Mouse (Mus musculus) liver, embryonic 13.5 days (tissue): Measurements from ENCODE around the gene Musk. TPM values are rescaled to one million over a fixed set of nuclear protein-coding genes. Genes with fewer than 3 reads are reported as not detected.
"Not testable (repeated sequence)": the region's sequence is repeated elsewhere in the genome, so short reads cannot be mapped to it uniquely, and the experiment has no call there.

Experiments
- ATAC-seq: fragments of 200-750 bp; cut with Nextera tagmentation; 2 replicates; pipeline ENCODE4 v1.8.0; 2017; ENCODE audit warnings: low read depth, mild to moderate bottlenecking, moderate number of reproducible peaks, moderate library complexity
- DNase-seq: peaks from one replicate; pipeline ENCODE4 v3.0.0; 2022
- H3K27ac ChIP-seq: fragments of 300-500 bp; sonication (generic); 2 replicates; pipeline ENCODE4 v1.5.1; 2015; ENCODE audit warnings: moderate library complexity, mild to moderate bottlenecking, inconsistent platforms
- H3K27me3 ChIP-seq: fragments of 300-500 bp; sonication (generic); 2 replicates; pipeline ENCODE4 v1.6.1; 2015; ENCODE audit warnings: mild to moderate bottlenecking, inconsistent platforms
- H3K36me3 ChIP-seq: fragments of 300-500 bp; sonication (generic); 2 replicates; pipeline ENCODE4 v1.6.1; 2015; ENCODE audit warnings: mild to moderate bottlenecking, inconsistent platforms
- H3K4me1 ChIP-seq: fragments of 300-500 bp; sonication (generic); replicated peaks from 2 replicates; pipeline ENCODE4 v1.6.1; 2015; ENCODE audit warnings: inconsistent platforms
- H3K4me2 ChIP-seq: fragments of 300-500 bp; sonication (generic); 2 replicates; pipeline ENCODE4 v1.6.1; 2015; ENCODE audit warnings: inconsistent platforms, mild to moderate bottlenecking, moderate library complexity
- H3K4me3 ChIP-seq: fragments of 300-500 bp; sonication (generic); replicated peaks from 2 replicates; pipeline ENCODE4 v1.5.1; 2015; ENCODE audit warnings: mild to moderate bottlenecking, inconsistent platforms
- H3K9ac ChIP-seq: fragments of 300-500 bp; sonication (generic); 2 replicates; pipeline ENCODE4 v1.6.1; 2015; ENCODE audit warnings: mild to moderate bottlenecking, inconsistent platforms
- H3K9me3 ChIP-seq: fragments of 300-500 bp; sonication (generic); replicated peaks from 2 replicates; pipeline ENCODE4 v1.6.1; 2016; ENCODE audit warnings: inconsistent platforms
- WGBS: fragments of 180-500 bp; shearing (Covaris S2); methylation state at CpG from one replicate; pipeline ENCODE4 v1.1.7; 2015; ENCODE audit not compliant: insufficient replicate concordance; 5-methylcytosine and 5-hydroxymethylcytosine counted together
- polyA plus RNA-seq: library from polyadenylated mRNA; unstranded; fragments of >200 nt; fragmentation: Nextera tagmentation; extraction: Ambion mirVana; gene quantifications from 2 replicates; pipeline ENCODE4 v1.2.1, GENCODE M21; 2015

The Musk gene
- 0.10 and 0.13 TPM in 2 replicates for polyA plus RNA-seq

GRCm38 (mm10) chr4:58285687-58286086, at the start of gene Musk:
Musk (plus strand) TSS chr4:58285960.
- Histone ChIP-seq H3K4me1 (no peaks in the 10 kb centered on the region), H3K4me3 (no peak within 1 kb of the TSS), H3K36me3 (no peaks in the 10 kb centered on the region), H3K27me3 (no peaks in the 10 kb centered on the region), H3K27ac (no peak within 1 kb of the TSS), H3K4me2 (no peak within 1 kb of the TSS), H3K9me3 (no peaks in the 10 kb centered on the region), H3K9ac (no peak within 1 kb of the TSS)
- 72% methylated on average over 11 of the region's 11 CpGs for WGBS
- no peak for DNase-seq
- no peak for ATAC-seq

GRCm38 (mm10) chr4:58240416-58240815, 45.3 kb upstream of the Musk start:
- Histone ChIP-seq H3K36me3 (no peaks in the 10 kb centered on the region), H3K27me3 (no peaks in the 10 kb centered on the region), H3K9me3 (no peaks in the 10 kb centered on the region), H3K4me3 (no peak overlapping the region), H3K4me2 (no peak overlapping the region), H3K27ac (no peak overlapping the region), H3K4me1 (no peaks in the 10 kb centered on the region), H3K9ac (no peak overlapping the region)
- ATAC-seq, result no peak
- 60% methylated on average over 7 of the region's 7 CpGs for WGBS
- DNase-seq, result no peak

- Histone ChIP-seq H3K4me2 (no peak overlapping the region), H3K9ac (no peak overlapping the region), H3K36me3 (no peaks in the 10 kb centered on the region), H3K4me1 (no peaks in the 10 kb centered on the region), H3K27me3 (no peaks in the 10 kb centered on the region), H3K9me3 (no peaks in the 10 kb centered on the region), H3K27ac (no peak overlapping the region), H3K4me3 (no peak overlapping the region)
- WGBS, result 92% methylated on average over 1 of the region's 1 CpGs
- DNase-seq (no peak), ATAC-seq (no peak)
Measured at GRCm38 (mm10) chr4:58245544-58245943, 40.2 kb upstream of the Musk start.

- Histone ChIP-seq H3K36me3 (no peaks in the 10 kb centered on the region), H3K27me3 (no peaks in the 10 kb centered on the region), H3K27ac (no peak overlapping the region), H3K9me3 (no peaks in the 10 kb centered on the region), H3K9ac (no peak overlapping the region), H3K4me1 (no peaks in the 10 kb centered on the region), H3K4me2 (no peak overlapping the region), H3K4me3 (no peak overlapping the region)
- 72% methylated on average over 3 of the region's 3 CpGs for WGBS
- ATAC-seq (no peak), DNase-seq (no peak)
Measured at GRCm38 (mm10) chr4:58252381-58252780, 33.4 kb upstream of the Musk start.

GRCm38 (mm10) chr4:58253410-58253809, 32.4 kb upstream of the Musk start:
- Histone ChIP-seq H3K27ac (no peak overlapping the region), H3K4me2 (no peak overlapping the region), H3K9ac (no peak overlapping the region), H3K9me3 (no peaks in the 10 kb centered on the region), H3K4me3 (no peak overlapping the region), H3K27me3 (no peaks in the 10 kb centered on the region), H3K4me1 (no peaks in the 10 kb centered on the region), H3K36me3 (no peaks in the 10 kb centered on the region)
- no peak for DNase-seq
- ATAC-seq, result no peak
- WGBS, result 27% methylated on average over 5 of the region's 5 CpGs

GRCm38 (mm10) chr4:58260767-58261166, 25.0 kb upstream of the Musk start:
- H3K4me1 ChIP-seq, H3K27ac ChIP-seq, H3K4me3 ChIP-seq, H3K27me3 ChIP-seq, DNase-seq, H3K9me3 ChIP-seq, H3K36me3 ChIP-seq, ATAC-seq, H3K4me2 ChIP-seq, H3K9ac ChIP-seq: not testable (repeated sequence)
- WGBS, result 82% methylated on average over 21 of the region's 21 CpGs

- no peaks in the 10 kb centered on the region for H3K36me3 ChIP-seq
- no peaks in the 10 kb centered on the region for H3K27me3 ChIP-seq
- H3K9me3 ChIP-seq, result no peaks in the 10 kb centered on the region
- ATAC-seq, result no peak
- H3K4me1 ChIP-seq, result no peaks in the 10 kb centered on the region
- 48% methylated on average over 7 of the region's 7 CpGs for WGBS
- no peak overlapping the region for H3K4me3 ChIP-seq
- no peak overlapping the region for H3K9ac ChIP-seq
- DNase-seq, result no peak
- H3K27ac ChIP-seq, result no peak overlapping the region
- no peak overlapping the region for H3K4me2 ChIP-seq
Measured at GRCm38 (mm10) chr4:58266294-58266693, 19.5 kb upstream of the Musk start.

- Histone ChIP-seq H3K36me3 (no peaks in the 10 kb centered on the region), H3K27me3 (no peaks in the 10 kb centered on the region), H3K27ac (no peak overlapping the region), H3K9ac (no peak overlapping the region), H3K9me3 (no peaks in the 10 kb centered on the region), H3K4me2 (no peak overlapping the region), H3K4me1 (no peaks in the 10 kb centered on the region), H3K4me3 (no peak overlapping the region)
- 58% methylated on average over 4 of the region's 4 CpGs for WGBS
- no peak for ATAC-seq
- DNase-seq, result no peak
Measured at GRCm38 (mm10) chr4:58268897-58269542, 16.7 kb upstream of the Musk start.

- H3K4me2 ChIP-seq, result no peak overlapping the region
- DNase-seq, result no peak
- no peak overlapping the region for H3K9ac ChIP-seq
- H3K4me3 ChIP-seq, result no peak overlapping the region
- no peaks in the 10 kb centered on the region for H3K27me3 ChIP-seq
- no peaks in the 10 kb centered on the region for H3K36me3 ChIP-seq
- no peak overlapping the region for H3K27ac ChIP-seq
- 80% methylated on average over 2 of the region's 2 CpGs for WGBS
- H3K4me1 ChIP-seq, result no peaks in the 10 kb centered on the region
- ATAC-seq, result no peak
- H3K9me3 ChIP-seq, result no peaks in the 10 kb centered on the region
Measured at GRCm38 (mm10) chr4:58269961-58270360, 15.8 kb upstream of the Musk start.

GRCm38 (mm10) chr4:58270956-58271355, 14.8 kb upstream of the Musk start:
- no peaks in the 10 kb centered on the region for H3K4me1 ChIP-seq
- no peaks in the 10 kb centered on the region for H3K9me3 ChIP-seq
- WGBS, result 92% methylated on average over 1 of the region's 1 CpGs
- ATAC-seq (no peak), DNase-seq (no peak)
- no peak overlapping the region for H3K4me3 ChIP-seq
- H3K9ac ChIP-seq, result no peak overlapping the region
- H3K27me3 ChIP-seq, result no peaks in the 10 kb centered on the region
- no peak overlapping the region for H3K4me2 ChIP-seq
- no peaks in the 10 kb centered on the region for H3K36me3 ChIP-seq
- no peak overlapping the region for H3K27ac ChIP-seq

GRCm38 (mm10) chr4:58271504-58272162, 14.1 kb upstream of the Musk start:
- DNase-seq, result no peak
- ATAC-seq, result no peak
- H3K9ac ChIP-seq, result no peak overlapping the region
- H3K27ac ChIP-seq, result no peak overlapping the region
- no peaks in the 10 kb centered on the region for H3K4me1 ChIP-seq
- no peaks in the 10 kb centered on the region for H3K36me3 ChIP-seq
- H3K4me3 ChIP-seq, result no peak overlapping the region
- no peaks in the 10 kb centered on the region for H3K9me3 ChIP-seq
- WGBS, result 61% methylated on average over 10 of the region's 10 CpGs
- H3K4me2 ChIP-seq, result no peak overlapping the region
- no peaks in the 10 kb centered on the region for H3K27me3 ChIP-seq
